Mouse (Mus musculus) left cerebral cortex, postnatal 25 days (tissue): ENCODE results near the gene Bcor. TPM values are rescaled to one million over a fixed set of nuclear protein-coding genes. Genes with fewer than 3 reads are reported as not detected.

Experiments
- DNase-seq, 2 experiments: peaks; one replicate each; pipeline ENCODE4 v3.0.0; 2022; ENCODE audit warnings: low spot score in 2 of 2, mixed read lengths in 1 of 2
- intact Hi-C: fragments of 180-260 bp; cut with DNase I; formaldehyde crosslinking; loops from one replicate; pipeline ENCODE4 v1.15.1; 2025
- total RNA-seq, 2 experiments: library from RNA; stranded (reverse); gene quantifications; 2 replicates each; pipeline ENCODE4 v1.2.3; 2021

Bcor gene
- total RNA-seq, 2 experiments from 2014 or later: 31.3 to 35.8 TPM

DNA sequence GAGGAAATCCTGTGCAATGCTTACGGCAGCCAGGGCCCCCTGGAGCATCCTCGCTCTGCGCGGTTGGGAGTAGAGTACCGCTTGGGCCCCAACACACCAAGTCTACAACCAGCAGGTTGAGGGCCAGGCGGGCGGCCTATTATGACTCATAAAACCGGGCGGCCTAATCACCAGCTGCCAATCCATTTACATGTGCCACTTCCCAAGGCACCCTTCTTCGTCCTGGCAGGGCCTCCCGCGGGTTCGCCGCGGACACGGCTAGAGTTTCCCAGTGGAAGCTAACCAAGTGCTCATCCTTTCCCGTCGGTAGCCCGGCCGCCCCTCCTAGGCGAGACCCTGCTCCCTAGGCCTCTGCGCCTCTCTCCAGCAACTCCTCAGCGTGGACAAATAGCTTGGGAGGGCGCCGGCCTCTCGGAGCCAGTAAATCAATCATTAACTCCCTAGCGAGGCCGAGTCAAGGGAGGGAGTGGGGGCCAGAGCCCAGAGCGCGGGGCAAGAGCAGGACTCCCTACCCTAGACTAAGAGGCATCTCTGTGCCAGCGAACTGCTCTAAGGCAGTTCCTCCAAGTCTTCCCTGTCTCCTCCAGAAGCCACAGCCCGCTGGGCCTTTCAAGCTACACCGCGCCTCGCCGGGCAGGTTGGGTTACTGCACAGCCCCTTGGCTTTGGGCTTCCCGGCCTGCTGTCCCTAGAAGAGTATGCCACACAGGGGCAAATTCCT lies 69.8 kb downstream of the Bcor start:
- intact Hi-C loops: loop anchor here (2.0 to 5.0 kb wide), 3 partner anchors 14 to 162 kb away; no protein-coding TSS in a partner anchor
- peak in 1 of 2 experiments; percentile 21 for DNase-seq

DNA sequence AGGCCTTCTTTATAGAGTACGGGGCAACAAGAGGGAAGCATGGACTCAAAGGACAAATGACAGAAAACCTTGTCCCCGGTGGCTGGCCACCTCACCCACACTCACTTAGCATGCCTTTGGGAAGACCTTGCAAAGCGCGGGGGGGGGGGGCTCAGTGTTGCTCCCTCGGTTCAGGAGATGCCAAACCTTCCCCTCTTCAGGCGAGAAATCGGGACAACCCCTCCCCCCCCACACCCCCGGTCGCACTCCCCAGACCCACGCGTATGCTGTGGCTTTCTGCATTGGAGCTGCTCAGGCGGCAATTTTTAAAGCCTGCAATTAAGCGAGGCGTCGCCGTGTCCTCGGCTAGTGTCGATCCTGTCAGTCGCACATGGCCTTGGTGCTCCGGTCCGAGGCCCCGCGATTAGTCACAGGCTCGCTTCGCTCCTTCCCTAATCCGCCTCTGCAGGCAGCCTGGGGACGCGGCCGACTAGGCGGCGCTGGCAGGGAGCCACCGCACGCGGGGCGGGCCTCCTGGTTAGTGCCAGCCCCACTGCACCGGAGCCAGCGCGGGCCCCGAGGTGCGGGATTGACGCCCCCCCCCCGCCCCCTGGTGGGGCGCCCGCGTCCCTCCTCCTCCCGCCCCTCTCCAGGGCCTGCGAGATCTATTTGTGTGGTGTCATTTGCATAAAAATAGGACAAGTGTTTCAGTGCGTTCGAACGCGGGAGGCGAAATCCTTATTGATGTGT lies 70.6 kb downstream of the Bcor start:
- DNase-seq: peak; percentile 41 to 59
- intact Hi-C loops: loop anchor here (2.0 to 10.0 kb wide), 7 partner anchors 13 to 425 kb away; no protein-coding TSS in a partner anchor

DNA sequence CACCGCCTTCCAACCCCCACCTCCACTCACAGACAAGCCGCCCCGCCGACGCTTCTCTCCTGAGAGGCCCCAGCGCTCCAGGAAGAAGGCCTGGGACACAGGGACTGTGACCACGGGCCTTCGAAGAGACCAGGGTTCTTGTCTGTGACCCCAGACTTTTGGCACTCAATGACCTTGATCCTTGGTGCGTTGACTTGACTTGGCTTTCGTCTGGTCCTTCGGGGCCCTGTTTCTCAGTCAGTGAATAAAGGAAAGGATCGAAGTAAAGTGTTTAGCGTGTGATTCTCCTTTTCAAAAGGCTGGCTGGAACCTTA lies 71.2 kb downstream of the Bcor start:
- intact Hi-C loops: loop anchor here (2.0 to 10.0 kb wide), 4 partner anchors 48 to 424 kb away; no protein-coding TSS in a partner anchor
- peak in 1 of 2 experiments; percentile 4 for DNase-seq

DNA sequence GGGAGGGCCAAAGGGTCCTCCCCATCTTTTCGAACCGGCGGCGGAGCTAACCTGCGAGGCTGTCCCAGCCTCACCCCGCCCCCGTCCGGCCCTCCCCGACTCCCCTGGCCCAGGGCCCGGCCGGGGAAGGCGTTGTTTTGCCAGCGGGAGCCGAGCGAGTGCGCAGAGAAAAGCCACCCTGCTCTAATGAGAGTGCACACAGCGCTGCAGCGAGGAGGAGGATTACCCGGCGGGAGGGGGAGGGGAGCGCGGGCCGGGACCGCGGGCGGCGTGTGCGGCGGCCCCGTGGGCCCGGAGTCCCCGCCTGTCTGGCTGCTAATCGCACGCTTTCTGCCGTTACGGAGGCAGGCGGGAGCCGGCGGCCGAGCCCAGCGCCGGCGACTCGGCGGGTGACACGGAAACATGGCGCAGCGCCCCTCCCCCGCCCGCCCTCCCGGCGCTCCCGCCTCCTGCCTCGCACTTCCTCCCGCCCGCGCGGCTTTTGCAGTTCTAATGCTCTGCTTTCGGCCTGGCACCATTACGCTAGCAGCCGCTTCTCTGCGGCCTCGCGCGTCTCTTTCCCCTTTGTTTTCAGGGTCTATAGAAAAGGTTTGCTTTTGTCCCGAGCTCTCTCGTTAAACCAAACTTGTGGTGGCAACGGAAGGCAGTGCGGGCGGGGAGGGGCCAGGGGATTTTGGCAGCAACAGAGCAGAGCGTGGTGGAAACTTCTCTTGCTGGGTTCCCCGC lies 71.7 kb downstream of the Bcor start:
- intact Hi-C loops: loop anchor here (2.0 to 10.0 kb wide), 4 partner anchors 48 to 424 kb away; no protein-coding TSS in a partner anchor
- DNase-seq: peak; percentile 47 to 58

DNA sequence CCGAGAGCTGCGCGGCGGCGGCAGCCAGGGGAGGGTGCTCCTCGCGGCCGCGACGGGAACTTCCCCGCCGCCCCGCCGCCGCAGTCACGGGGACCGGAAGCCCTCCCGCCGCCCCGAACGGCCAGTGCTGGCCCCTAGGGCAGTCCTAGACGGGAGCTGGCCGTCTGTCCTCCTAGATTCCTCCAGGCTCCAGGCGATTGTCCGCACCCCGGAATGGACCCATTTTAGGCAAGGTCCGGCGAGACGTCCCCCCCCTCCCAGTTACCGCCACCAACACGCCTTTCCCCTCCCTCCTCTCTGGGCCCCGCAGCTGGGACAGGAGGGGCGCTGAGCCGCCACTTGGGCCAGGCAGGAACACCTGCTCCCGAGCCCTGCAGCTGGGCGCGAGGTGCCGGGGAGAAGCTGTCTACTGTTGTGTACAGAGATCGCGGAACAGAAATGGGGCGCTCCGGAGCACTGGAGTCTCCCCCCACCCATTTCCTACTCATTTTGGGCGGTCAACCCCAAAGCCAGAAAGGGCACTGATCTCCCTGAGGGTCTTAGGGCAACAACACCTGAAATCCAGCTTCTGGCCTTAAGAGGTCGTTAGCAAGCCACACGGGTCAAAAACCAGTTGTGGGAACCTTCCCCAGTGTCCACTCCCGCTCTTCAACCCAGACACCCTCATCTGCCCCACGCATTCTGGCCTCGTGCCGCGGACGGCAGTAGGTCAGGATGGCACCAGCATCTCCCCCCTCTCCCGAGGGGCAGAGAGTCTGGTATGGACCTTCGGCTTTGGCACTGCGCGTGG lies 72.4 kb downstream of the Bcor start:
- intact Hi-C loops: loop anchor here (2.0 to 10.0 kb wide), 4 partner anchors 49 to 423 kb away; no protein-coding TSS in a partner anchor
- DNase-seq: peak; percentile 20 to 46

DNA sequence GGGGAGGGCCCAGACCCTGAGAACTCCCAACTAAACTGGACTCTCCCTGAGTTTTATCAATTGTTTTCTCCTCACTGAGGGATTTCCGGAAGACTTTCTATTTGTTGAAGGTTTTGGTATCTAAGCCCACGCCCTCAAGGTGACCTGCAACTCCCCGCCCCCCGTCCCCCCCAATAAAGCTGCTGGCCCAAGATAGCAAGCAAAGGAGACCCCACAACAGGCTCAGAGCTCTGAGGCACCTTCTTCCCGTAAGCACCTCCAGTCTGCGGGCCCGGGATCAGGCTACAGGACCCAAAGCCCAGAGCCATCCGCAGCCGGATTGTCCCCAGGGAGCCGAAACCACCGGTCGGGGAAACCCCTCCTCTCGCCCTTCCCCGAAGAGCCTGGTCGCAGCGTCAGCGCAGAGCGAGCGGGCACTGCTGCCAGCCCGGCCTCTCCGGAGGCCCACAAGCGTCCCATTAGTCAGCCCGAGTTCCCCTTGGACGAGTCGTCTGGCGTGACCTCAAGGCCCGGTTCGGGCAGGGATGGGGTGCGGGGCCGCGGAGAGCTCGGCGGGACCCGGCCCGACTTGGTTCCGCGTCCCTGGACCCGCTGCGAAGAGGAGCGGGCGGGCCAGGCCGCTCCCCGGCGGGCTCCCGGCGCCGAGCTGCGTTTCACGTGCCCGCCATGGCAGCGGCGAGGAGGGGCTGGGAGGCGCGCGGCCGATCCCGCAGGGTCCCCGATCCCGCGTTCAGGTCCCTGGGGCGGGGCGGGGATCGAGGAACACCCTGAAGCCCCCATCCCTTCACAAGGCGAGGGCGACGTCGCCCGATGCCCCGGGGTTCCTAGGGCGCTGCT lies 73.3 kb downstream of the Bcor start:
- peak in 1 of 2 experiments; percentile 39 for DNase-seq
- intact Hi-C loops: loop anchor here (5.0 to 10.0 kb wide), 2 partner anchors 85 to 422 kb away; no protein-coding TSS in a partner anchor

DNA sequence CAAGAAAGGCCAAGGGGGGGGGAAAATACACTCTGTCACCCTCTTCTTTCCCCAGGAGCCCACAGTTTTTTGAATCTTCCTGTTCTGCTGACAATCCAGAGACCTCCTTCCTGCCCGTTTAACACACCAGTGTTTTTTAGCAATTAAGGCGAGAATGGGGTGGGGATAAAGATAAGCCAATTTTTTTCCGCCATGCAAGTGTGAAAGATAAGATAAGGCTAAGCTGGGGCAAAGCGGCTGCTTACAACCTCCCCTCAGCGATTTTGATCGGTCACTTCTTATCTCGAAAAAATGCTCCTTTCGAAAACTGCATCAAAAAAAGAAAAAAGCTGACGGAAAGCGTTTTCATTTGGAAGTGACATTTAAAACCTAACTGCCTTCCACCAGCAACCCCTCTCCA lies 74.2 kb downstream of the Bcor start:
- intact Hi-C loops: loop anchor here (5.0 to 10.0 kb wide), 2 partner anchors 84 to 421 kb away; no protein-coding TSS in a partner anchor
- DNase-seq: no peak

DNA sequence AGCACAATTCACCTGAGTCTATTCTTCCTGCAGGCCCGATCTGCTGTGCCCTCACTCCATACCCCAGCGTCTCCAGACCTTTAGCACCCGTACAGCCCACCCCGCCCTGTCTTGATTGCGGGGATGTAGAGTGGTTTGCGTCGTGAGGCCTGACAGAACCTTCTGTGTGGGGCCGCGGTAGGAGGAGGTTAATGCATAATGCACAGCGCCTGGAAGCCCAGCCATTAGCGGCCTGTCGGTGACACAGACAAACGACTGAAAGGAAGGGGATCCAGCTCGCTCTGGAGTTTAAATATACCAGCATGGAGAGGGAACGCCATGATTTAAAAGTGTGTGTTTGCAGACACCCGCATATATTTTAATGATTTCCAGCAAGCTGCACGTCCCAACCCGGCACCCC lies 74.9 kb downstream of the Bcor start:
- intact Hi-C loops: loop anchor here (5.0 to 10.0 kb wide), 2 partner anchors 83 to 420 kb away; no protein-coding TSS in a partner anchor
- no peak for DNase-seq

DNA sequence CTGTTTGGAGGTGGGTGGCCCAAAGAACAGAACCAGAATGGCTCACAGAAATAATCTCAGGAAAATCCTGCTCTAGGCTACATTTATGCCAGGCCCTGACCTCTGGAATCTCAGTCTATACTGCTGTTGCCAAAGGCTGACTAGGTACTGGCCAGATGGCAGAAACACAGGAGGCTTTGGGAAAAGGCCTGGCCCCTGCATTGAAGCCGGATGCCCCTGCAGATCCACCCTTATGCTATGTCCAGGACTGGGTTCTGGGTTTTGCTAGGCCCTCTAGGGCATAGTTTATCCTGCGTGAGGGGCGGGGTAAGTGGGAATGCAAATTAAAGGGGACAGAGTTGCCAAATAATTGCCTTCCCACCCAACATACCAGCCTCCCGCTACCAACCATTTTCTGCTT lies 75.5 kb downstream of the Bcor start:
- DNase-seq: no peak
- intact Hi-C loops: loop anchor here (5.0 to 10.0 kb wide), 2 partner anchors 82 to 420 kb away; no protein-coding TSS in a partner anchor

DNA sequence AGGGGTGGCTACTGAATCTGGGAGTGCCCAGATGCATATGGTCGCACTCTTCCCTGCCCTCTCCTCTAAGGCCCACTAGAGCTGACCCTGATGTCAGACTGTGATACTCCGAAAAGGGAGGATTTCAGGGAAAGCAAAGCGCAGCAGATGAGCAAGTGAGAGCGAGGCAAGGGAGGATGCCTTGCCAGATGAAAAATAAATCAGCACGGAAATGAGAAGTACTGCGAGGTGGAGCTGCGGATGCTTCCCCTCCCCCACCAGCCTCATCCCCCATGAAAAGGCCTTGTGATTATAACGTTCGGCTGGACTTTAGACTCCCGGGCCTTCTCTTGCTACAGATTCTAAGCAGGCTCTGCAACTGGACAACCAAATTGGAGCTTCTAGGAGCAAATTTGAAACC lies 76.5 kb downstream of the Bcor start:
- DNase-seq: no peak

DNA sequence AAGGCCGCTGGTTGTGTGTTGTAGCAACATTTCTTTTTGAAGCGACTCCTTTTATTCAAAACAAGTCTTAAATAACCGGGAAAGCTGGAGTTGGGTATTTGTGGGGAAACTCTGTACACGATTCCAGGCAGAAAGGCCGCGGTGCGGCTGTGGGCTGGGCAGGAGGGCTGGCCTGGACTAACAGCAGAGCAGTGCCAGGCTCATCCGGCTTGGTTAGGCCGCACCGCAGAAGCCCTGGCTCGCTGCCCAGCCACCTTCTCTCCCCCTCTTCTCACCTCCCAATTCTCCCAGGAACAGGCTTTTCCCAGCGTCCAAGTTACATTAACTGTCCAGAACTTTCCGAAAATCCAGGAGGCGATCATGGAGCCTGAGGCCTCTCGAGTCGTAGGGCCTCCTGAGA lies 77.4 kb downstream of the Bcor start:
- no peak for DNase-seq
- intact Hi-C loops: loop anchor here (10.0 kb wide), 1 partner anchor 418 kb away; no protein-coding TSS in a partner anchor

More for the DNA sequence above, 76.5 kb downstream of the Bcor start:
- intact Hi-C loops: loop anchor here (10.0 kb wide), 1 partner anchor 419 kb away; no protein-coding TSS in a partner anchor

DNA sequence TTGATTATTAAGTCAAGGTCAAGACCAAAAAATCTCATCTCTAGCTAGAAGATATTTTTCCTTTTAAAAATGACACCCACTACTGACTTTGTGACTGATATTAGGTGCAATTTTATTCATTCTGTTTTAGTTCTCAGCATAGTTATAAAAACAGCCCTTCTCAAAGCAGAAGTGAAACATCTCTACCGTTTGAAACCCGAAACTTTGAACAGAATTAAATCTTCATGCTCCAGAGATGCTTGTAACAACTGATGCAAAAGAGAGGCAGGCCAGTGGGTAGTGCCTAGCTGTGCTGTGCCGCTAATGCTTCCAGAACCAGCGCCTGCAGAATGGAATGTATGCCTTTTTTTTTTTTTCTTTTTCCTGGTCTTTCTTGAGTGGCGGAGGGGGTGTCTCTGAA lies 78.0 kb downstream of the Bcor start:
- intact Hi-C loops: loop anchor here (10.0 kb wide), 1 partner anchor 417 kb away; no protein-coding TSS in a partner anchor
- DNase-seq: no peak

DNA sequence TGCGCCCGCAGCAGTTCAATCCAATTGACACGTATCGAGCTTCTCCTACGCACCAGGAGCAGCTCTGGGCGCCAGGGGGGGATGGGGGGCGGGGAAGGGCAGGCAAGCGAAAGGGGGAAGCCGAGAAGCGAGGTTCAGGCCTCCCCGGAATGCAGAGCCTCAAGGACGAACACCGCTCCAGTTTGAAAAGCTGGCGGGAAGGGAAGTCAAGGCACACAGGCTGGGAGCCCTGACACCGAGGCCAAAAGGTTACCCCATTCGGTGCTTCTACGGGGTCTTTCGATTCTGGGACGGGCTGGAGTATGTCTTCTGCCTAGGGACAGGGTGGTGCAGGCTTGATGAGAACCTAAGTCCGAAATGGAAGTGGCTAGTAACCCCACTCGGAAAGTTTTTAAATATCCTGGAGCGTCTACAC lies 78.4 kb downstream of the Bcor start:
- no peak for DNase-seq
- intact Hi-C loops: loop anchor here (10.0 kb wide), 1 partner anchor 417 kb away; no protein-coding TSS in a partner anchor

DNA sequence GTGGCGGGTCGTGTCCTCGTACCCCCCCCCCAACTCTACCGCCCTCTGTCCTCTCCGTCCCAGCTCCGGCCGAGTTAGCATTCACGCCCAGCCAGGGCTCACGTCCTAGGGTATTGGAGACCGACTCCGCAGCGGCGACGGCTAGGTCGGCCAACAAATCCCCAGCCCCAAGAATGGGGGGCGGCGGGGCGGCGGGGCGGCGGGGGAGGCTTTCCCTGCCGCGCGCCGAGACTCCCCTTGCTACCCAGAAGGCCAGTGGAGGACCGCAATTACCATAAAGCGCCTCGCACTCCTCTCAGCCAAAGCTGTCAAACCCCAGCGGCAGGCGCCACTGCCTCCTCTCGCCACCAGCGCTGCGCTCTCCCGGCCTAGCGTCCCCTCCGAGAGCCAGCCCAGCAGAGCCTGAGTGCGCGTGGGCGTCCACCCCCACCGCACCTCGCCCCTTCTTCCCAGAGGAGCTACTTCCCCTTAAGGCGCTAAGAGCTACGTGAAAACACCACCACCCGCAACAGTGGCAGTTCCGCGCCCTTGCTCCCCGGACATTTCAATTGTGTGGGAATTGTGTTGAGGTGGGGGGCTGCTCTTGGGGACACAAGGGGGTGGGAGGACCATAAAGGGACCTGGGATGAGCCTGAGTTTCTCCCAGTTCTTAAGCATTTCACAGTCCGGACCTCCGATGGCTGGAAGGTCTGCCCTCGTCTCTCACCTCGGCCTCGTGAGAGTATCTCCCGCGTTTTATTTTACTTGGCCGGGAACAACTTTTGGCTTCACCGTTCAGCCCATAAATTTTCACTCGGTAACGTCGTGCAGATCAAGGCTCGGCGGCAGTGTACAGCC lies 79.0 kb downstream of the Bcor start:
- intact Hi-C loops: loop anchor here (10.0 kb wide), 1 partner anchor 416 kb away; no protein-coding TSS in a partner anchor
- peak in 1 of 2 experiments; percentile 39 for DNase-seq

DNA sequence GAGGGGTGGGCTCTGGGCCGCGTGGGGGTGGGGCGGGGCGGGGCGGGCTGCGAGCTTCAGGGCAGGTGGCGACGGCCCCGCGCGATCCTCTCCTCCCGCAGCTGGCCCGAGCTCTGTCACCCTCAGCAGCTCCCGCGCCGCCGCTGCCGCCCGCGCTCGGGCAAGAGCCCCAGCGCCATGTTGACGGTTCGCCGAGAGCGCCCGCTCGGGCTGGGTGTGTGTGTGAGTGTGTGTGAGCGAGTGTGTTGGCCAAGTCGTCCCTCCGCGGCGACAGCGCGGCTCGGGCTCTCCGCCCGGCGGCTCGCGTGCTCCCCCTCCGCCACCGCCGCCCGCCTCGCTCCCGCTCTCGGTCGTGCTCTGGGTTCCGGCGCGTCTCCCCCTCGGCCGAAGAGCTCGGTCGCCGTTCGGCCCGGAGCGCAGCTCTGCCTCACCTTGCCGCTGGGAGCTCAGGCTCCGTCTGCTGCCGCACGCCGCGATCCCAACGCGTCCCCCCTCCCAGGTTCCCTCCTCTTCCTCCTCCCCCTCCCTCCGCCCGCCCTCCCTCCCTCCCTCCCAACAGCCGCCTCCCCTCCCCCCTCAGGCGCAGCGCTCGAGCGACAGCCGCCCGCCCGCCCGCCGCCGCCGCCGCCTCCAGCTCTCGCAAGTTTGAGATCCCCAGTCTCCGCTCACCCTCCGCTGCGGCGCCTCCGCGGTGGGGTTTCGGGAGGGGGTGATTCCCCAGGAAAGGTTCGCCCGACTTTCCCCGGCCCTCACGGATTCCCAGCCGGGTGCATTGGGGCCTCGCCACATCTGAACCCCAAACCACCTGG lies 79.9 kb downstream of the Bcor start:
- DNase-seq: peak; percentile 39 to 51
- intact Hi-C loops: loop anchor here (10.0 kb wide), 1 partner anchor 415 kb away; no protein-coding TSS in a partner anchor
